Mouse (Mus musculus) liver, postnatal 0 days (tissue): ENCODE data around the gene Art3. TPM values are rescaled to one million over a fixed set of nuclear protein-coding genes. Genes with fewer than 3 reads are reported as not detected.

Experiments used
- ATAC-seq: fragments of 200-750 bp; cut with Nextera tagmentation; 2 replicates; pipeline ENCODE4 v1.8.0; 2017; ENCODE audit warnings: mild to moderate bottlenecking, moderate library complexity
- DNase-seq: peaks from one replicate; pipeline ENCODE4 v3.0.0-alpha.2; 2016
- H3K27ac ChIP-seq: fragments of 300-500 bp; sonication (generic); 2 replicates; pipeline ENCODE4 v1.5.1; 2014; ENCODE audit warnings: antibody characterized with exemption, moderate library complexity, mild to moderate bottlenecking, low read depth
- H3K27me3 ChIP-seq: fragments of 300-500 bp; sonication (generic); 2 replicates; pipeline ENCODE4 v1.6.1; 2014; ENCODE audit warnings: low read length, control low read depth, mixed read lengths; ENCODE audit not compliant: insufficient read depth
- H3K36me3 ChIP-seq: fragments of 300-500 bp; sonication (generic); replicated peaks from 2 replicates; pipeline ENCODE4 v1.6.1; 2014; ENCODE audit warnings: mild to moderate bottlenecking, control low read depth, low read length, moderate library complexity, mixed read lengths; ENCODE audit not compliant: insufficient read depth
- H3K4me1 ChIP-seq: fragments of 300-500 bp; sonication (generic); 2 replicates; pipeline ENCODE4 v1.6.1; 2014; ENCODE audit warnings: antibody characterized with exemption, mild to moderate bottlenecking, control low read depth; ENCODE audit not compliant: insufficient read depth
- H3K4me2 ChIP-seq: fragments of 300-500 bp; sonication (generic); 2 replicates; pipeline ENCODE4 v1.6.1; 2014; ENCODE audit warnings: low read depth, mild to moderate bottlenecking, low read length, moderate library complexity, mixed read lengths
- H3K4me3 ChIP-seq: fragments of 300-500 bp; sonication (generic); 2 replicates; pipeline ENCODE4 v1.5.1; 2014; ENCODE audit warnings: low read depth, low read length
- H3K9ac ChIP-seq: fragments of 300-500 bp; sonication (generic); replicated peaks from 2 replicates; pipeline ENCODE4 v1.6.1; 2014; ENCODE audit warnings: mild to moderate bottlenecking, moderate library complexity
- H3K9me3 ChIP-seq: fragments of 300-500 bp; sonication (generic); 2 replicates; pipeline ENCODE4 v1.6.1; 2016; ENCODE audit warnings: mild to moderate bottlenecking, control low read depth, low read length, mixed read lengths
- CTCF ChIP-seq: sonication (generic); IDR thresholded peaks from 2 replicates; pipeline ENCODE4 v1.5.1; 2016; ENCODE audit warnings: antibody characterized with exemption, low read depth
- EP300 ChIP-seq: IDR thresholded peaks from 2 replicates; pipeline ENCODE4 v1.6.1; 2016; ENCODE audit warnings: antibody characterized with exemption, low read depth, mild to moderate bottlenecking
- WGBS: fragments of 180-500 bp; shearing (Covaris S2); extraction: QIAGEN DNeasy Blood & Tissue Kit; methylation state at CpG from one replicate; pipeline ENCODE4 v1.1.7; 2014; ENCODE audit not compliant: insufficient replicate concordance; 5-methylcytosine and 5-hydroxymethylcytosine counted together
- polyA plus RNA-seq: library from polyadenylated mRNA; unstranded; fragments of >200 nt; fragmentation: Nextera tagmentation; extraction: Ambion mirVana; gene quantifications from 2 replicates; pipeline ENCODE4 v1.2.1, GENCODE M21; 2015

The Art3 gene
- polyA plus RNA-seq, 1 experiment from 2014 or later, result 2.3 TPM

DNA sequence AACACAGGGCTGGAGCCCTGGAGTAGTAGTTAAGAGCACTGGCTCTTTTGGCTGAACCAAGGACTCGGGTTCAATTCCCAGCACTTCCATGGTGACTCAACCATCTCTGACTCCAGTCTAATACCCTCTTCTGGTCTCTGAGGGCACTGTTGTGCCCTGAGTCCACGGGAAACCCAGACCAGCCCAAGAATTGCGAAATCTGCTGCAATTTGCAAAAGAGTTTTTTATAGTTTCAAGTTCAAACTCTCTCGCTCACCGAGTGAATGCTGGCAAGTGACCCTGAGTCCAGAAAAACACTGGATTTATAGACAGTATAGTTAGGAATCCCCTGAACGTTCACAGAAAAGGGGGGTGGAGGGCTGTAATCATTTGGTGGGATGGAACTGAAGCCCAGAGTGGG lies 38.8 kb downstream of the Art3 start:
- Histone ChIP-seq H3K4me3 (no peak overlapping the region), H3K4me1 (peaks cover 30% of the 10 kb centered on the region), H3K27ac (peak overlapping the region; percentile 16; the same call in 1 of the 2 replicates), H3K9me3 (no peaks in the 10 kb centered on the region), H3K36me3 (no peaks in the 10 kb centered on the region), H3K4me2 (no peak overlapping the region), H3K27me3 (no peaks in the 10 kb centered on the region), H3K9ac (no peak overlapping the region)
- DNase-seq, result no peak
- WGBS, result 41% methylated on average over 6 of the region's 6 CpGs
- peak; percentile 13; the same call in 1 of the 2 replicates for ATAC-seq
- TF ChIP-seq EP300 (no peak), CTCF (no peak)

DNA sequence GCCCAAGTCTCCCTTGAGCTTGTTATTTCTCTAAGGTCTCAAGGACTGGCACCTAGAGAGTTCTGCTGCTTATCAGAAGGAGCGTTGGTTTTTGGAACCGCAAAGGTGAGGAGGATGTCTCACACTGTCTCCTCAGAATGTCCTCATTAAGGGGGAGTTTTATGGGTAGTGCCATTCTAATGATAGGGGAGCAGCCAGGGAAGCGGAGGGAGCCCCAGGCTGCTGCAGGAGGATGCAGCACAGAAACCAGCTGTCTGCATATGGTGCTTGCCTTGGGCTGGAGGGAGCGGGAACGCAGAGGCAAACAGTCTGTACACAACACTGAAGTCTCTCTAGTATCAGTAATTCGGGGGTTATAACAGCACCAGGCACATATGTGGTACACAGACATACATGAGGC lies 39.3 kb downstream of the Art3 start:
- Histone ChIP-seq H3K4me2 (no peak overlapping the region), H3K36me3 (no peaks in the 10 kb centered on the region), H3K9ac (no peak overlapping the region), H3K4me1 (peaks cover 34% of the 10 kb centered on the region), H3K4me3 (no peak overlapping the region), H3K9me3 (no peaks in the 10 kb centered on the region), H3K27me3 (no peaks in the 10 kb centered on the region), H3K27ac (0 out of 2 replicates have a peak overlapping the region, but pooled peaks have one; percentile 16)
- no peak for DNase-seq
- no peak for TF ChIP-seq CTCF
- no peak for TF ChIP-seq EP300
- no peak for ATAC-seq
- 85% methylated on average over 6 of the region's 6 CpGs for WGBS

- H3K9ac ChIP-seq, result no peak overlapping the region
- H3K27ac ChIP-seq, result no peak overlapping the region
- TF ChIP-seq CTCF, result no peak
- TF ChIP-seq EP300, result no peak
- 78% methylated on average over 14 of the region's 14 CpGs for WGBS
- no peaks in the 10 kb centered on the region for H3K36me3 ChIP-seq
- no peak overlapping the region for H3K4me2 ChIP-seq
- no peak overlapping the region for H3K4me3 ChIP-seq
- H3K4me1 ChIP-seq, result peaks cover 39% of the 10 kb centered on the region
- no peaks in the 10 kb centered on the region for H3K9me3 ChIP-seq
- DNase-seq (no peak), ATAC-seq (no peak)
- H3K27me3 ChIP-seq, result no peaks in the 10 kb centered on the region
Observed at GRCm38 (mm10) chr5:92371361-92371976, 39.8 kb downstream of the Art3 start.

DNA sequence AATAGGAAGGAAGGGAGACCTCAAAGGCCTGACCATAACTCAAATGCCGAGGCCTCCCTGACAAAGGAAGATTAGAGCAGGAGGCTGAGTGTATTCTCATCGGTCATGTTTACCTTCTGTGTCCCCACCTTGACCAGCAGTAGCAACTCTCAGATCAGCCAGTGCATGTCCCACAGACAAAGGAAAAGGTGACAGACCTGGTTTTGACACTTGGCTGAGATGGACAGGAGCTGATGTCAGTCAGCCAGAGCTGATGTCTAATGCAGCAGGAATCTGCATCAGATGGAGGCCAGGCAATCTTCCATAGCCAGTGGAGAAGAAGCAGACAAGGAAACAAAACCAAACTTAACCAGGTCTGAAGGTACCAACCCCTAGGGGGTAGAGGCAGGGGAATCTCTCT lies 41.0 kb downstream of the Art3 start:
- H3K27me3 ChIP-seq, result no peaks in the 10 kb centered on the region
- TF ChIP-seq CTCF (no peak), EP300 (no peak)
- H3K27ac ChIP-seq, result no peak overlapping the region; the same call in 1 of the 2 replicates
- DNase-seq, result no peak
- H3K36me3 ChIP-seq, result no peaks in the 10 kb centered on the region
- peaks cover 39% of the 10 kb centered on the region for H3K4me1 ChIP-seq
- no peak overlapping the region for H3K9ac ChIP-seq
- ATAC-seq, result no peak
- no peak overlapping the region for H3K4me3 ChIP-seq
- no peaks in the 10 kb centered on the region for H3K9me3 ChIP-seq
- no peak overlapping the region for H3K4me2 ChIP-seq
- WGBS, result 18% methylated on average over 2 of the region's 2 CpGs

- WGBS, result 24% methylated on average over 6 of the region's 6 CpGs
- peak overlapping the region; percentile 49 for H3K4me2 ChIP-seq
- peak overlapping the region; percentile 84 for H3K27ac ChIP-seq
- no peaks in the 10 kb centered on the region for H3K36me3 ChIP-seq
- peak; percentile 35; the same call in 1 of the 2 replicates for TF ChIP-seq EP300
- peak; percentile 45 for TF ChIP-seq CTCF
- H3K4me3 ChIP-seq, result no peak overlapping the region
- H3K9me3 ChIP-seq, result no peaks in the 10 kb centered on the region
- peaks cover 27% of the 10 kb centered on the region for H3K4me1 ChIP-seq
- no peak overlapping the region for H3K9ac ChIP-seq
- peak; percentile 64 for ATAC-seq
- H3K27me3 ChIP-seq, result no peaks in the 10 kb centered on the region
- no peak for DNase-seq
Observed at GRCm38 (mm10) chr5:92374721-92375142, 43.1 kb downstream of the Art3 start.

DNA sequence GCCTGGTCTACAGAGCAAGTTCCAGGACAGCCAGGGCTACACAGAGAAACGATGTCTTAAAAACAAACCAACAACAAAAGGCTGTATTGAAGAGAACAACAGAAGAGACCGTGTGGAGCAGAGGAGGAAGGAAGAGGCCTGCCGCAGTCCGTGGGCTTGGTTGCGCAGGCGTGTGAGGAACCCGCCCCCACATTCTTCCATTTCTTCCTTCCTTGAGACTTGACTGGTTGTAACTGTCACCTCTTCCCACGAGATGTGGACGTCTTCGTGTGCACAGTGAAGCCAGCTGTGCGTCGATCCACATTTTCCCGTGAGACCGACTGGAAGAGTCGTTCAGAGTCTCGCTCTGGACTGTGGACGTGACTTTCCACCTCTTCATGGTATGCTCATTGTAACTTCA lies 43.7 kb downstream of the Art3 start:
- H3K9ac ChIP-seq, result peak overlapping the region; percentile 5; the same call in 1 of the 2 replicates
- TF ChIP-seq EP300, result no peak
- TF ChIP-seq CTCF, result no peak
- H3K4me2 ChIP-seq, result peak overlapping the region; percentile 49
- 0 out of 2 replicates have a peak overlapping the region, but pooled peaks have one; percentile 9 for H3K4me3 ChIP-seq
- no peaks in the 10 kb centered on the region for H3K9me3 ChIP-seq
- ATAC-seq (peak; percentile 60), DNase-seq (no peak)
- H3K27ac ChIP-seq, result peak overlapping the region; percentile 84
- H3K36me3 ChIP-seq, result no peaks in the 10 kb centered on the region
- peaks cover 25% of the 10 kb centered on the region for H3K4me1 ChIP-seq
- H3K27me3 ChIP-seq, result no peaks in the 10 kb centered on the region
- 26% methylated on average over 17 of the region's 17 CpGs for WGBS
